Mouse (Mus musculus): ENCODE data around the gene Zfp526. TPM values are rescaled to one million over a fixed set of nuclear protein-coding genes. Genes with fewer than 3 reads are reported as not detected.

Gene Zfp526
- polyA plus RNA-seq, 1 experiment from 2014 or later: 2.3 TPM

GRCm38 (mm10) chr7:25271651-25272444, 50.6 kb downstream of the Zfp526 start:
- no peak overlapping the region for H3K27ac ChIP-seq (replicated peaks)
- 90% methylated on average over 30 of the region's 30 CpGs for WGBS
- ATAC-seq (ENCODE audit: low FRiP score, low read depth): no peak
- H3K9me3 ChIP-seq: no peaks in the 10 kb centered on the region
- H3K27me3 ChIP-seq: no peaks in the 10 kb centered on the region
- H3K4me3 ChIP-seq: no peak overlapping the region
- H3K4me1 ChIP-seq: peaks cover 36% of the 10 kb centered on the region
- H3K4me2 ChIP-seq (replicated peaks): no peak overlapping the region
- no peak overlapping the region for H3K9ac ChIP-seq (replicated peaks)
- H3K36me3 ChIP-seq: peaks cover 21% of the 10 kb centered on the region

DNA sequence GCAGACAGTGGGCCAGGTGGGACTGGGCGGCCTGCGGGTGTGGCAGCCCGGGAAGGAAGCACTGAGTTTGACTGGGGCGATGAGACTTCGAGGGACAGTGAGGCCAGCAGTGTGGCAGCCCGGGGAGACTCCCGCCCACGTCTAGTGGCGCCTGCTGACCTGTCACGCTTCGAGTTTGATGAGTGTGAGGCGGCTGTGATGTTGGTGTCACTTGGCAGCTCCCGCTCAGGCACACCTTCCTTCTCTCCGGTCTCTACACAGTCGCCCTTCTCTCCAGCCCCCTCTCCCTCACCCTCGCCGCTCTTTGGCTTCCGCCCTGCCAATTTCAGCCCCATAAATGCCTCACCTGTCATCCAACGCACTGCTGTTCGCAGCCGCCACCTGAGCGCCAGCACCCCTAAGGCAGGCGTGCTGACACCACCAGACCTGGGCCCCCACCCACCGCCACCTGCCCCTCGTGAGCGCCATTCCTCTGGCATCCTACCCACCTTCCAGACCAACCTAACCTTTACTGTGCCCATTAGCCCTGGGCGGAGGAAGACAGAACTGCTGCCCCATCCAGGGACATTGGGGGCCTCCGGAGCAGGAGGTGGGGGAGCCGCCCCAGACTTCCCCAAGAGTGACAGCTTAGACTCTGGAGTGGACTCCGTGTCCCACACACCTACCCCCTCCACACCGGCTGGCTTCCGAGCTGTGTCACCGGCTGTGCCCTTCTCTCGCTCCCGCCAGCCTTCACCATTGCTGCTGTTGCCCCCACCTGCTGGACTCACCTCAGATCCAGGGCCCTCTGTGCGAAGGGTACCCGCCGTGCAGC, 51.4 kb downstream of the Zfp526 start:
- 89% methylated on average over 38 of the region's 38 CpGs for WGBS
- H3K27me3 ChIP-seq: no peaks in the 10 kb centered on the region
- no peaks in the 10 kb centered on the region for H3K9me3 ChIP-seq
- no peak for ATAC-seq (ENCODE audit: low FRiP score, low read depth)
- H3K4me1 ChIP-seq: peaks cover 40% of the 10 kb centered on the region
- H3K36me3 ChIP-seq: peaks cover 21% of the 10 kb centered on the region
- no peak overlapping the region for H3K27ac ChIP-seq (replicated peaks)
- no peak overlapping the region for H3K4me2 ChIP-seq (replicated peaks)
- H3K4me3 ChIP-seq: no peak overlapping the region
- no peak overlapping the region for H3K9ac ChIP-seq (replicated peaks)

DNA sequence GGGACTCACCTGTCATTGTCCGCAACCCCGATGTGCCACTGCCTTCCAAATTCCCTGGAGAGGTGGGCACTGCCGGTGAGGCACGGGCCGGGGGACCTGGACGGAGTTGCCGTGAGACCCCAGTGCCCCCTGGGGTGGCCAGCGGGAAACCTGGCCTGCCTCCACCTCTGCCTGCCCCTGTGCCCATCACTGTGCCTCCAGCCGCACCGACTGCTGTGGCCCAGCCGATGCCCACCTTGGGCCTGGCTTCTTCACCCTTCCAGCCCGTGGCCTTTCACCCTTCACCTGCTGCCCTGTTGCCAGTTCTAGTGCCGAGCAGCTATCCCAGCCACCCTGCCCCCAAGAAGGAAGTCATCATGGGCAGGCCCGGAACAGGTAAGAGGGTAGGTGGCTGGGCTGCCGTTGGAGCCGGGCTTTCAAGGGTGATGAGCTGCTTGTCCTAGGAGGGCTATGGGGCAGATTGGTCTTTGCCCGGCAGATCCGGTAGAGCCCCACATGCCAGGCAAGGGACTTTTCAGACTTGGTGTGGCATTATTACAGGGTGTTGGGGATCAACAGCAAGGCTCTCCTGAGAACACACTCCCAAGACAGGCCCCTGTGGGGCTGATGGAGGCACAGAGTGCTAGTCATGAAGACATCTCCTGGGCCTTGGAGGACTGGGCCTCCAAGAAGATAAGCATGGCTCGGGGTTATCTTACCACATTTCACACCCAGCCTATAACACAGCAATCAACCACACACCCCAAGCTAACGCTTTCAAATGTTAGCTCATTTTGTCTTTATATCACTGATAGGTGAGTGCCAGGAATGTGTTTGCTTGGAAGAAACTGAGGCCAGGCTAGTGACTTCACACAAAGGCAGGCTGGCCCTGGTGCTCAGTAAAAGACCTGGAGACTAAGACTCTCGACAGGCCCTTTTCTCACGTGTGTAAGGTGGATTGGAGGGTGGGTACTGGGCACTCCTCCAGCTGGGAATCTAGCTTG, 52.3 kb downstream of the Zfp526 start:
- Histone ChIP-seq H3K9ac (replicated peaks) (peak overlapping the region; percentile 25; the same call in 1 of the 2 replicates), H3K4me2 (replicated peaks) (no peak overlapping the region), H3K4me3 (no peak overlapping the region), H3K9me3 (no peaks in the 10 kb centered on the region), H3K36me3 (peaks cover 21% of the 10 kb centered on the region), H3K27ac (replicated peaks) (no peak overlapping the region), H3K4me1 (peaks cover 44% of the 10 kb centered on the region), H3K27me3 (no peaks in the 10 kb centered on the region)
- no peak for ATAC-seq (ENCODE audit: low FRiP score, low read depth)
- WGBS: 92% methylated on average over 22 of the region's 22 CpGs

- H3K4me2 ChIP-seq (replicated peaks): no peak overlapping the region
- H3K9ac ChIP-seq (replicated peaks): peak overlapping the region; percentile 25
- H3K36me3 ChIP-seq: peaks cover 21% of the 10 kb centered on the region
- no peaks in the 10 kb centered on the region for H3K27me3 ChIP-seq
- no peak overlapping the region for H3K27ac ChIP-seq (replicated peaks)
- no peak overlapping the region for H3K4me3 ChIP-seq
- no peaks in the 10 kb centered on the region for H3K9me3 ChIP-seq
- no peak for ATAC-seq (ENCODE audit: low FRiP score, low read depth)
- WGBS: 62% methylated on average over 5 of the region's 5 CpGs
- peaks cover 35% of the 10 kb centered on the region for H3K4me1 ChIP-seq
Measured at GRCm38 (mm10) chr7:25274571-25274970, 53.3 kb downstream of the Zfp526 start.

DNA sequence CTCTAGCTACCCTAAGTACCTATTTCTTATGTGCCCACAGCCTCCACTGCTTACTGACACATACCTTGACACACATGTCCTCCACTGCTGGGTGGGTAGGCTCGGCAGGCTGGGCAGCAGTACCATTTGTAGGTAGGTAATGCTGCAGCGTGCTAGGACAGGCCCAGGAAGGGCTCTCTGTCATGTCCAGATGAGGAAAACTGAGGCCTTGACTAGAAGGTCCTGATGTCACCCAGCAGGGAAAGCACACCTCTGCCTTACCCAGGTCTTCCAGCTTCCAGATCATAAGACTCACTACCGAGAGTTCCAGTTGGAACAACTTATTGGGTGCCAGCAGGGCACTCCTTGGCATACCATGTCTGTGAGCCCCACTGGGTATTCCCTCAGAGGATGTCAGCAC, 53.8 kb downstream of the Zfp526 start:
- Histone ChIP-seq H3K4me1 (peaks cover 35% of the 10 kb centered on the region), H3K27ac (replicated peaks) (no peak overlapping the region), H3K27me3 (no peaks in the 10 kb centered on the region), H3K36me3 (peaks cover 21% of the 10 kb centered on the region), H3K4me3 (no peak overlapping the region), H3K4me2 (replicated peaks) (no peak overlapping the region), H3K9ac (replicated peaks) (peak overlapping the region; percentile 25; the same call in 1 of the 2 replicates), H3K9me3 (no peaks in the 10 kb centered on the region)
- 87% methylated on average over 3 of the region's 3 CpGs for WGBS
- ATAC-seq (ENCODE audit: low FRiP score, low read depth): no peak

- Histone ChIP-seq H3K27ac (replicated peaks) (no peak overlapping the region), H3K9ac (replicated peaks) (no peak overlapping the region; the same call in 1 of the 2 replicates), H3K4me1 (peaks cover 41% of the 10 kb centered on the region), H3K27me3 (no peaks in the 10 kb centered on the region), H3K36me3 (peaks cover 21% of the 10 kb centered on the region), H3K9me3 (no peaks in the 10 kb centered on the region), H3K4me2 (replicated peaks) (no peak overlapping the region), H3K4me3 (no peak overlapping the region)
- 57% methylated on average over 9 of the region's 9 CpGs for WGBS
- no peak for ATAC-seq (ENCODE audit: low FRiP score, low read depth)
Measured at GRCm38 (mm10) chr7:25275555-25276298, 54.5 kb downstream of the Zfp526 start.

Small RNA genes within 50 kb of the gene (microRNA-seq; reads per million reads assigned to microRNA genes)
- not detected for gene Mir7048

Other genes starting within 250 kb of the Zfp526 start
- 111 and 118 TPM in 2 replicates for gene Rabac1, start 248.7 kb upstream of the Zfp526 start, polyA plus RNA-seq (2016; fragmentation: Nextera tagmentation; extraction: Ambion mirVana)
- 77.8 and 86.3 TPM in 2 replicates for gene Atp1a3, start 215.5 kb upstream of the Zfp526 start, polyA plus RNA-seq (2016; fragmentation: Nextera tagmentation; extraction: Ambion mirVana)
- 14.9 and 18.1 TPM in 2 replicates for gene Grik5, start 149.1 kb upstream of the Zfp526 start, polyA plus RNA-seq (2016; fragmentation: Nextera tagmentation; extraction: Ambion mirVana)
- gene Zfp574, start 148.9 kb upstream of the Zfp526 start, polyA plus RNA-seq (2016; fragmentation: Nextera tagmentation; extraction: Ambion mirVana): 42.2 and 42.8 TPM in 2 replicates
- gene Pou2f2, start 41.7 kb upstream of the Zfp526 start, polyA plus RNA-seq (2016; fragmentation: Nextera tagmentation; extraction: Ambion mirVana): 44.0 and 63.7 TPM in 2 replicates
- gene Dedd2, start 810 bp upstream of the Zfp526 start, polyA plus RNA-seq (2016; fragmentation: Nextera tagmentation; extraction: Ambion mirVana): 11.7 and 12.2 TPM in 2 replicates
- 17.9 and 19.0 TPM in 2 replicates for gene Gsk3a, start 16.4 kb downstream of the Zfp526 start, polyA plus RNA-seq (2016; fragmentation: Nextera tagmentation; extraction: Ambion mirVana)
- gene Erf, start 29.3 kb downstream of the Zfp526 start, polyA plus RNA-seq (2016; fragmentation: Nextera tagmentation; extraction: Ambion mirVana): 8.8 and 10.0 TPM in 2 replicates
- gene Cic, start 46.3 kb downstream of the Zfp526 start, polyA plus RNA-seq (2016; fragmentation: Nextera tagmentation; extraction: Ambion mirVana): 39.4 and 40.8 TPM in 2 replicates
- 399 and 410 TPM in 2 replicates for gene Pafah1b3, start 76.6 kb downstream of the Zfp526 start, polyA plus RNA-seq (2016; fragmentation: Nextera tagmentation; extraction: Ambion mirVana)
- 1.3 and 1.7 TPM in 2 replicates for gene Prr19, start 80.0 kb downstream of the Zfp526 start, polyA plus RNA-seq (2016; fragmentation: Nextera tagmentation; extraction: Ambion mirVana)
- 20.1 and 21.4 TPM in 2 replicates for gene Tmem145, start 84.7 kb downstream of the Zfp526 start, polyA plus RNA-seq (2016; fragmentation: Nextera tagmentation; extraction: Ambion mirVana)
- gene Megf8, start 95.7 kb downstream of the Zfp526 start, polyA plus RNA-seq (2016; fragmentation: Nextera tagmentation; extraction: Ambion mirVana): 20.8 and 21.3 TPM in 2 replicates
- gene Cnfn, start 148.3 kb downstream of the Zfp526 start, polyA plus RNA-seq (2016; fragmentation: Nextera tagmentation; extraction: Ambion mirVana): not detected in 2 replicates
- gene Lipe, start 177.3 kb downstream of the Zfp526 start, polyA plus RNA-seq (2016; fragmentation: Nextera tagmentation; extraction: Ambion mirVana): 5.9 and 8.5 TPM in 2 replicates
- gene Cxcl17, start 191.5 kb downstream of the Zfp526 start, polyA plus RNA-seq (2016; fragmentation: Nextera tagmentation; extraction: Ambion mirVana): 0.65 and 0.75 TPM in 2 replicates